Mouse (Mus musculus): ENCODE data around the gene Plaur.
"Not testable (repeated sequence)": the region's sequence is repeated elsewhere in the genome, so short reads cannot be mapped to it uniquely, and the experiment has no call there.

The Plaur gene

GRCm38 (mm10) chr7:24517077-24517476, 54.8 kb downstream of the Plaur start:
- DNase-seq: no peak

- no peak for DNase-seq
These were observed 55.4 kb downstream of the Plaur start for GRCm38 (mm10) chr7:24517654-24518053.

GRCm38 (mm10) chr7:24519130-24519529, 56.8 kb downstream of the Plaur start:
- no peak for DNase-seq

DNA sequence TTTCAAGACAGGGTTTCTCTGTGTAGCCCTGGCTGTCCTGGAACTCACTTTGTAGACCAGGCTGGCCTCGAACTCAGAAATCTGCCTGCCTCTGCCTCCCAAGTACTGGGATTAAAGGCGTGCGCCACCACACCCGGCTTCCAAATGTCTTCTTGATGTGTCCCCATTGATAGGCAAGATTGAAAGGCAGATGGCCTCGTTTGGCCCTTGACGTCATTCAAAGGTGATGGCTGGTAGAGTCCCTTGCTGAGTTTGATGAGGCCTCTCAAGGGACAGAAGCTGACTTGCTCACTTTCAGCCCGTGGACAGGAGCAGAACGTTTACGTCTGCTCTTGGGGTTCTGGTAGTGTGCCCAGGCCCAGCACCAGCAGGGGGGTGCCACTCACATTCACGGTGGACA, 57.8 kb downstream of the Plaur start:
- not testable (repeated sequence) for DNase-seq

GRCm38 (mm10) chr7:24522805-24523204, 60.5 kb downstream of the Plaur start:
- no peak for DNase-seq

DNA sequence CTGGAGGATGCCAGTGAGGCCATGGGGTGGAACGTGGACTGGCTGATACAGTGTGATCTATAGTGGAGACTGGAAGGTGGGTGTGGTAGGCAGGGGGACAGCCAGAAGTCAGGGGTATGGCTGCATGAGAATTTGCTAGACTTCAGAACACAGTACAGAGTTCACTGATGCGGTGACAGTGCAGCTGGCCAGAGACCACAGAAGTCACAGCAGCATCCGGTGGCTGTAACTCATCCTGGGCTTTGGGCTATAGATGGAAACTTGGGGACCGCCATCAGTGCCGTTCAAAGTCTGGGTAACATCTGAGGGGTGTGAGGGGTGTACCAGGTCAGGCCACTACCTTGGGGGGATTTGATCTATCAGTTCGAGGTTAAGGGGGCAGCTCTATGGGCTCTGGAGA, 61.4 kb downstream of the Plaur start:
- no peak for DNase-seq

- no peak for DNase-seq
These were observed 62.7 kb downstream of the Plaur start for GRCm38 (mm10) chr7:24524978-24525377.

All from kidney, postnatal 14 days (tissue).